Mouse (Mus musculus) stomach, postnatal 0 days (tissue): ENCODE measurements at regions not wholly inside any gene's neighbourhood (a gene's known extent, or its start where the extent isn't known, plus 50 kb on each side); places are given as distances from the start of the nearest gene placed in this dataset.
"Not testable (repeated sequence)": the region's sequence is repeated elsewhere in the genome, so short reads cannot be mapped to it uniquely, and the experiment has no call there.

Experiments
- CTCF ChIP-seq: IDR thresholded peaks from 2 replicates; pipeline ENCODE4 v1.5.1; 2016; ENCODE audit warnings: antibody characterized with exemption, low read depth, mild to moderate bottlenecking, moderate library complexity
- EP300 ChIP-seq: optimal IDR thresholded peaks from 2 replicates; pipeline ENCODE3; 2016; ENCODE audit warnings: antibody characterized with exemption

GRCm38 (mm10) chr9:48084196-48084595 is 77.6 kb upstream of the Nxpe4 start:
- TF ChIP-seq CTCF, EP300: not testable (repeated sequence)
